Mouse (Mus musculus): ENCODE data around the gene Tomm20. TPM values are rescaled to one million over a fixed set of nuclear protein-coding genes. Genes with fewer than 3 reads are reported as not detected.

Tomm20 gene
- polyA plus RNA-seq (2014; fragmentation: Illumina TruSeq; extraction: RNeasy Lipid Tissue Mini Kit (QIAGEN cat#74804); ENCODE audit: low read depth, low replicate concordance): 85.4 TPM

GRCm38 (mm10) chr8:126945730-126946163 lies at the start of gene Tomm20:
Gene Tomm20, minus strand, starts transcription at chr8:126945844.

GRCm38 (mm10) chr8:126970579-126971313 lies 25.1 kb upstream of the Tomm20 start, which contains the start of gene Rbm34:
Gene Rbm34, minus strand, starts transcription at chr8:126971071.

Other genes with a start within 250 kb of the Tomm20 start
- gene Rbm34, start 25.2 kb upstream of the Tomm20 start, polyA plus RNA-seq (2014; fragmentation: Illumina TruSeq; extraction: RNeasy Lipid Tissue Mini Kit (QIAGEN cat#74804); ENCODE audit: low read depth, low replicate concordance): 5.7 TPM
- gene Pard3, start 118.0 kb upstream of the Tomm20 start, polyA plus RNA-seq (2014; fragmentation: Illumina TruSeq; extraction: RNeasy Lipid Tissue Mini Kit (QIAGEN cat#74804); ENCODE audit: low read depth, low replicate concordance): 20.4 TPM

All from heart, adult 10 weeks (tissue).